Mouse (Mus musculus): ENCODE measurements around the gene Gm49711. TPM values are rescaled to one million over a fixed set of nuclear protein-coding genes. Genes with fewer than 3 reads are reported as not detected.

Gene Gm49711
- not detected in 2 replicates for polyA plus RNA-seq (2016; fragmentation: Nextera tagmentation; extraction: Ambion mirVana)

DNA sequence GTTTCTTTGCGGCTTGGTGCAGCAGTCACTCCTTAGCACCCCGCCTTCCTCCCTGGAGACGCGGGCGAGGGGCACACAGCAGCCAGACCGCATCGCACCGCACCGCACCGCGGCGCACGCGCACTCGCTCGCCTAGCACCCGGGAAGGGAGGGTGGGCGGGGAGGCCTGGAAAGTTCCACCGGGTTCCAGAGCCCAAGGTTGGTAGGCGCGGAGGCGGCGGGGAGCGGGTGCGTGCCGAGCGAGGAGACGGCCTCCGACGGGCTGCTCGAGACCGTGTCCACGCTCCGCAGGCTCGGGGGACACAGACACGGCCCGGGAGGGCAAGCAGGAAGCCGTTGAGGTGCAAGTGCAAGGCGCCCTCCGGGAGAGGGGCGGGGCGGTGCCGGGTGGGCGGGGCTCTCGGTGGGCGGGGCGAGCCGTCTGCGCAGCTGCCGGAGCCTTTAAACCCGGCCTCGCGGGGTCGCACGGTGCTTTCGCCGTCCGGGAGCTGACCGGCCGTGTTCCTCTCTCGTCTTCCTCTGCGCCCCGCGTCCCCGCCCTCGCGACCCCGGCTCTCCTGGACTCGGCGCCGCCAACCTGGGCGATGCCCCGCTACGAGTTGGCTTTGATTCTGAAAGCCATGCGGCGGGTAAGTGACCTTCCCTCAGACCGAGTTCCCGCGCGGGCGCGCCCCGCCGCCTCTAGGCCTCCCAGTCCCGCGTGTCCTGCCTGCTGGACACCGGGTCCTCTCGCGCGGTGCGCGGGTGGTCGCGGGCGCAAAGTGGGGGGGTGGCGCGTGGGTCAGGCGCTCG is at the start of gene Gm49711, which contains the start of the genes Mrps6 and Slc5a3:
TSS of gene Gm49711 (plus strand) at position 465 of the 792 bp plus-strand sequence.
TSS of gene Mrps6 (plus strand) at position 419 of the 792 bp plus-strand sequence.
TSS of gene Slc5a3 (plus strand) at position 471 of the 792 bp plus-strand sequence.
- Histone ChIP-seq H3K27ac (peak within 1 kb of the TSS; percentile 73), H3K4me3 (peak within 1 kb of the TSS; percentile 92), H3K27me3 (replicated peaks) (no peaks in the 10 kb centered on the region), H3K9me3 (replicated peaks) (peaks cover 10% of the 10 kb centered on the region), H3K9ac (peak within 1 kb of the TSS; percentile 89), H3K36me3 (peaks cover 23% of the 10 kb centered on the region), H3K4me1 (peaks cover 21% of the 10 kb centered on the region), H3K4me2 (peak within 1 kb of the TSS; percentile 100)
- under 1% methylated on average over 83 of the region's 99 CpGs for WGBS (ENCODE audit: insufficient replicate concordance)
- ATAC-seq: peak; percentile 92

DNA sequence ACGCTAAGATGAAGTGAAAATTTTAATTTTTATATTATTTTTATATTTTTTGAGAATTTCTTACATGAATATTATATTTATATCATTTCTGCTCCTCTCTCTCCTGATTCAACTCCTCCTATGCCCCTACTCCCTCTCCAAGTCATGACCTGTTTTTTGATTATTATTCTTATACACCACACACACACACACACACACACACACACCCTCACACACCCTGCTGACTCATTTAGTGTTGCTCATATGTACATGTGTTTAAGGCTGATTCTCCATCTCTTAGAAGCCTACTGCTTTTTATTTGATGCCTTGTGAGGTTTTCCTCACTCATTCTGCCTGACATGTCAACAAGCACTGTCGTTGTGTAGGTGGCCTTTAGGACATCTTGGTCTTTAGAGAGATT is 48.5 kb upstream of the Gm49711 start:
- Histone ChIP-seq H3K4me3 (no peak overlapping the region), H3K4me1 (no peaks in the 10 kb centered on the region), H3K27ac (no peak overlapping the region), H3K9me3 (replicated peaks) (no peaks in the 10 kb centered on the region), H3K36me3 (no peaks in the 10 kb centered on the region), H3K27me3 (replicated peaks) (no peaks in the 10 kb centered on the region), H3K4me2 (no peak overlapping the region), H3K9ac (no peak overlapping the region)
- 67% methylated on average over 2 of the region's 2 CpGs for WGBS (ENCODE audit: insufficient replicate concordance)
- no peak for ATAC-seq

- peaks cover 3% of the 10 kb centered on the region for H3K4me1 ChIP-seq
- WGBS (ENCODE audit: insufficient replicate concordance): 69% methylated on average over 8 of the region's 8 CpGs
Measured at GRCm38 (mm10) chr16:92016792-92017191, 41.3 kb upstream of the Gm49711 start.

GRCm38 (mm10) chr16:92019141-92020118 is 38.7 kb upstream of the Gm49711 start:
- Histone ChIP-seq H3K27me3 (replicated peaks) (peaks cover 14% of the 10 kb centered on the region; the same call in 1 of the 2 replicates), H3K36me3 (no peaks in the 10 kb centered on the region), H3K4me3 (peak overlapping the region; percentile 23), H3K4me1 (peaks cover 18% of the 10 kb centered on the region), H3K9me3 (replicated peaks) (no peaks in the 10 kb centered on the region), H3K4me2 (peak overlapping the region; percentile 55), H3K9ac (no peak overlapping the region), H3K27ac (no peak overlapping the region)
- ATAC-seq: no peak
- 7% methylated on average over 26 of the region's 26 CpGs for WGBS (ENCODE audit: insufficient replicate concordance)

More at GRCm38 (mm10) chr16:92016792-92017191, 41.3 kb upstream of the Gm49711 start:
- H3K9me3 ChIP-seq (replicated peaks): no peaks in the 10 kb centered on the region
- no peak for ATAC-seq
- no peak overlapping the region for H3K27ac ChIP-seq
- peaks cover 14% of the 10 kb centered on the region; the same call in 1 of the 2 replicates for H3K27me3 ChIP-seq (replicated peaks)
- no peak overlapping the region for H3K9ac ChIP-seq
- H3K36me3 ChIP-seq: no peaks in the 10 kb centered on the region
- no peak overlapping the region for H3K4me2 ChIP-seq
- H3K4me3 ChIP-seq: no peak overlapping the region

- Histone ChIP-seq H3K27ac (no peak overlapping the region), H3K27me3 (replicated peaks) (peaks cover 14% of the 10 kb centered on the region; the same call in 1 of the 2 replicates), H3K36me3 (no peaks in the 10 kb centered on the region), H3K9me3 (replicated peaks) (no peaks in the 10 kb centered on the region), H3K4me2 (no peak overlapping the region), H3K9ac (no peak overlapping the region), H3K4me1 (peaks cover 18% of the 10 kb centered on the region), H3K4me3 (no peak overlapping the region)
- WGBS (ENCODE audit: insufficient replicate concordance): 47% methylated on average over 12 of the region's 12 CpGs
- ATAC-seq: no peak
Measured at GRCm38 (mm10) chr16:92021656-92022400, 36.3 kb upstream of the Gm49711 start.

- no peaks in the 10 kb centered on the region for H3K36me3 ChIP-seq
- H3K27me3 ChIP-seq (replicated peaks): peaks cover 14% of the 10 kb centered on the region; the same call in 1 of the 2 replicates
- no peaks in the 10 kb centered on the region for H3K9me3 ChIP-seq (replicated peaks)
- H3K4me3 ChIP-seq: no peak overlapping the region
- no peak overlapping the region for H3K4me2 ChIP-seq
- 45% methylated on average over 20 of the region's 20 CpGs for WGBS (ENCODE audit: insufficient replicate concordance)
- H3K27ac ChIP-seq: no peak overlapping the region
- H3K9ac ChIP-seq: no peak overlapping the region
- peaks cover 18% of the 10 kb centered on the region for H3K4me1 ChIP-seq
- no peak for ATAC-seq
Measured at GRCm38 (mm10) chr16:92022494-92023283, 35.4 kb upstream of the Gm49711 start.

DNA sequence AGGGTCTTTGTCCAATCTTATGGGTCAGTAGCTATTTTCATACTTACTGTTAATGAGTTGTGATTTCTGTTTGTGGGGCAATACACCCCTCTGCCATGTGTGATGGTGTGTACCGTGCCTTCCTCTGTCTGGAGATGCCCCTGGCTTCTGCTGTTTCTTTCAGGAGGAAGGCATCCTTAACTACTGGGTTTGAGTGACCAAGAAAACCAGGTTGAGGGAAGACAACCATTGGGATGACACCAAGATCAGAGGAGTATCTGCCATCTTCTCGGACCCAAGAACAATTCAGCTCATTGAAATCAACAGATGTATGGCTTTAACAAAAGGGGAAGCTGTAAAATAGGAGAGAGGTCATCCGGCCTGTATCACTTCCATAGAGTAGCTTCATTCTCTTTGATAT is 24.8 kb upstream of the Gm49711 start:
- Histone ChIP-seq H3K36me3 (no peaks in the 10 kb centered on the region), H3K4me3 (no peak overlapping the region), H3K27me3 (replicated peaks) (no peaks in the 10 kb centered on the region), H3K4me2 (no peak overlapping the region), H3K9me3 (replicated peaks) (no peaks in the 10 kb centered on the region), H3K9ac (no peak overlapping the region), H3K27ac (no peak overlapping the region), H3K4me1 (no peaks in the 10 kb centered on the region)
- no peak for ATAC-seq
- 62% methylated on average over 3 of the region's 3 CpGs for WGBS (ENCODE audit: insufficient replicate concordance)

DNA sequence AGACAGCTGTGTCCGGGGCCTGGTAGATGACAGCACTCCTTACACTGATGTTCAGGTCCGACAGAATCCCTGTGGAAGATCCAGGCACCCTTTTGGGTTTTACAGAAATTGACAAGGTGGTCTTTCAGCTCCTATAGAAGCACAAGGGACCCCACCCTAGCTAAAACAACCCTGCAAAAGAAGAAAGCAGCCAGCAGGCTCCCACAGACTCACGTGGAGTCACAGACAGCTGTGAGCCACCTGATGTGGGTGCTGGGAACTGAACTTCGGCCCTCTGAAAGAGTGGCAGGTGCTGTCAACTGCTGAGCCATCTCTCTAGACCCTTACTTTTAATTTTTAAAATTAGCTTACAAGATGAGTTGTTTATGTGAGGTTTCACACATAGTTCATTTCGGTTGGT is 23.4 kb upstream of the Gm49711 start:
- Histone ChIP-seq H3K27me3 (replicated peaks) (no peaks in the 10 kb centered on the region), H3K9me3 (replicated peaks) (no peaks in the 10 kb centered on the region), H3K4me3 (no peak overlapping the region), H3K9ac (no peak overlapping the region), H3K4me1 (no peaks in the 10 kb centered on the region), H3K27ac (no peak overlapping the region), H3K4me2 (no peak overlapping the region), H3K36me3 (no peaks in the 10 kb centered on the region)
- 50% methylated on average over 5 of the region's 5 CpGs for WGBS (ENCODE audit: insufficient replicate concordance)
- ATAC-seq: no peak

GRCm38 (mm10) chr16:92036701-92037100 is 21.4 kb upstream of the Gm49711 start:
- Histone ChIP-seq H3K4me3 (no peak overlapping the region), H3K27ac (no peak overlapping the region), H3K4me2 (no peak overlapping the region), H3K27me3 (replicated peaks) (no peaks in the 10 kb centered on the region), H3K9ac (no peak overlapping the region), H3K9me3 (replicated peaks) (no peaks in the 10 kb centered on the region), H3K4me1 (no peaks in the 10 kb centered on the region), H3K36me3 (no peaks in the 10 kb centered on the region)
- ATAC-seq: no peak
- WGBS (ENCODE audit: insufficient replicate concordance): 56% methylated on average over 8 of the region's 8 CpGs

DNA sequence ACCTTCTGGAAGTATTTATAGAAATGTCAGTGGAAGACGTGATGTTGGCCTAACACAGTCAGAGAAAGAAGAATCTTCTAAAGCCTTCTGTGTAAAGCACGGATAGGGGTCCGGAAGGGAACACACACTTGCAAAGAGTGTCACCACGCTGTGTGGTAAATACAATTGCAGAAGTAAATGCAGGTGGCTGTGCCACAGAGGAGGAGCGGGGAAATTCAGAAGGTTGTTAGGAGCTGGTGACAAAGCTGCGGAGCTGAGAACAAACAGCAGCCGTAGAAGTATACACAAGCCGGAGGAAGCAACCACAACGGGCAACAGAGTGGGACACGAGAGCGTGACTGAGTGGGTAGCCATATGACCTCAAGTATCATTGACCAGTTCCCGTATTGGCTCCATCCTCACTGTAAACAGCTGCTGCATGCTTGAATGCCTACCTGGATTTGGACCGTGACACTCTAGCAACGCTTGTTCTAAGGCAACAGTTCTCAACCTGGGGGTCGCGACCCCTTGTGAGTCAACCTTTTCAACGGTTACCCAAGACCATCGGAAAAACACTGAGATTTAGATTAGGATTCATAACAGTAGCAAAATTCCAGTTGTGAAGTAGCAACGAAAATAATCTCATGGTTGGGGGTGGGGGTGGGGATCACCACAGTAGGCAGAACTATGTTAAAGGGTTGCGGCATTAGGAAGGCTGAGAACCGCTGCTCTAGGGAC is 20.1 kb upstream of the Gm49711 start:
- no peak overlapping the region for H3K27ac ChIP-seq
- no peaks in the 10 kb centered on the region for H3K4me1 ChIP-seq
- H3K9me3 ChIP-seq (replicated peaks): no peaks in the 10 kb centered on the region
- no peak overlapping the region for H3K4me2 ChIP-seq
- H3K4me3 ChIP-seq: no peak overlapping the region
- no peaks in the 10 kb centered on the region for H3K27me3 ChIP-seq (replicated peaks)
- no peak overlapping the region for H3K9ac ChIP-seq
- ATAC-seq: no peak
- 73% methylated on average over 21 of the region's 21 CpGs for WGBS (ENCODE audit: insufficient replicate concordance)
- H3K36me3 ChIP-seq: no peaks in the 10 kb centered on the region
